Mouse (Mus musculus) erythroblast, embryonic 14.5 days (primary cell): ENCODE results near the gene Alg10b.

Source experiments
- GATA1 ChIP-seq: IDR thresholded peaks from 2 replicates; pipeline ENCODE4 v1.6.1; 2012; ENCODE audit warnings: low read length, inconsistent platforms, mixed read lengths
- TAL1 ChIP-seq: IDR thresholded peaks from 3 replicates; pipeline ENCODE4 v1.6.1; 2012; ENCODE audit warnings: low read length, inconsistent platforms, mixed read lengths

DNA sequence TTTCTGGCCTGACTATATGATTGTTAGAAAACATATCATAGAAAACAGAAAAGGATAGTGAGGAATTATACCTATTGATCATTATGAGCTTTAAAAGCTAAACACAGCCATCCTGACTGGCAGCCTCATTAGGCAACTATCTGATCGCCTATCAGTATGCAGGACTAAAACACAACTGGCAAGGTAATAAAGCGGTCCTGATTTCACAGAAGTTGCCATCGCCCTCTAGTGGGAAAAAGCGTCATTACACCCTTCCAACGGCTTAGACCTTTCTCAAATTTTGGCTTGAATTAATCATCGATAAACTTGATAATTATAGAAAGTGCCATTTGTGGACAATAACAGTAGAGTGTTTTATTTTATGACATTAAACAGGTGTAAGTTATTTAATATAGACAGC, 9.2 kb upstream of the Alg10b start:
- no peak for TF ChIP-seq GATA1
- TF ChIP-seq TAL1 = no peak
